Mouse (Mus musculus) gastrocnemius, adult 8-10 months (tissue): ENCODE measurements around the gene Bhlhb9. TPM values are rescaled to one million over a fixed set of nuclear protein-coding genes. Genes with fewer than 3 reads are reported as not detected.

ENCODE experiments used
- DNase-seq, 2 experiments: peaks; one replicate each; pipeline ENCODE4 v3.0.0; 2022; ENCODE audit warnings: low spot score in 2 of 2
- microRNA-seq: library from miRNA; unstranded; fragments of <30 nt; microRNA quantifications from one replicate; pipeline ENCODE4 v1.2.0, GENCODE M21; 2022
- total RNA-seq, 4 experiments: library from RNA; stranded (reverse); gene quantifications; 2 replicates each; pipeline ENCODE4 v1.2.4; 2022

Bhlhb9 gene
- total RNA-seq, 4 experiments from 2014 or later: 1.1 to 2.0 (median 1.5) TPM

GRCm38 (mm10) chrX:135886234-135886585 lies 88.8 kb downstream of the Bhlhb9 start:
- DNase-seq: no peak

- DNase-seq: no peak
These were observed 119.2 kb downstream of the Bhlhb9 start for GRCm38 (mm10) chrX:135916580-135916979.

GRCm38 (mm10) chrX:135917116-135917515 lies 119.7 kb downstream of the Bhlhb9 start:
- DNase-seq: no peak

- DNase-seq: no peak
These were observed 124.8 kb downstream of the Bhlhb9 start for GRCm38 (mm10) chrX:135922162-135922561.

GRCm38 (mm10) chrX:135925911-135926310 lies 128.5 kb downstream of the Bhlhb9 start:
- no peak for DNase-seq

GRCm38 (mm10) chrX:135928588-135928987 lies 131.2 kb downstream of the Bhlhb9 start:
- no peak for DNase-seq

- DNase-seq: no peak
These were observed 139.1 kb downstream of the Bhlhb9 start for GRCm38 (mm10) chrX:135936452-135936851.

Small RNA genes lying within 50 kb of the gene (microRNA-seq; reads per million reads assigned to microRNA genes)
- not detected for gene Mir1970

Other genes with a start within 250 kb of the Bhlhb9 start
- not detected for gene Nxf7, start 198.8 kb upstream of the Bhlhb9 start, total RNA-seq
- not detected for gene Prame, start 169.9 kb upstream of the Bhlhb9 start, total RNA-seq
- gene Tcp11x2, start 103.8 kb upstream of the Bhlhb9 start, total RNA-seq: not detected
- gene Tmsb15a, start 72.3 kb upstream of the Bhlhb9 start, total RNA-seq: not detected
- 1 to 10 TPM; 3.2 to 4.4 (median 4.1) TPM for gene Armcx5, start 54.9 kb upstream of the Bhlhb9 start, total RNA-seq
- 10 to 100 TPM; 15.9 to 22.4 (median 18.0) TPM for gene Gprasp1, start 54.9 kb upstream of the Bhlhb9 start, total RNA-seq
- 1 to 10 TPM in 3 of 4 experiments, under 1 TPM in 1; 0.76 to 2.5 (median 1.9) TPM for gene Gprasp2, start 41.4 kb downstream of the Bhlhb9 start, total RNA-seq
- 1 to 10 TPM in 1 of 4 experiments, under 1 TPM in 2, not detected in 1; 0.29 to 1.9 (median 0.82) TPM for gene Arxes2, start 196.2 kb downstream of the Bhlhb9 start, total RNA-seq
- gene Arxes1, start 235.8 kb downstream of the Bhlhb9 start, total RNA-seq: under 1 TPM in 1 of 4 experiments, not detected in 3; 0.63 TPM